Mouse (Mus musculus) adrenal gland, adult (tissue): Measurements from ENCODE around the gene Osbp.
"Not testable (repeated sequence)": the region's sequence is repeated elsewhere in the genome, so short reads cannot be mapped to it uniquely, and the experiment has no call there.

Experiments
- DNase-seq, 2 experiments: peaks; one replicate each; pipeline ENCODE4 v3.0.0; 2022 to 2023; ENCODE audit warnings: low spot score in 1 of 2; ENCODE audit not compliant: inconsistent age in 2 of 2

Gene Osbp

DNA sequence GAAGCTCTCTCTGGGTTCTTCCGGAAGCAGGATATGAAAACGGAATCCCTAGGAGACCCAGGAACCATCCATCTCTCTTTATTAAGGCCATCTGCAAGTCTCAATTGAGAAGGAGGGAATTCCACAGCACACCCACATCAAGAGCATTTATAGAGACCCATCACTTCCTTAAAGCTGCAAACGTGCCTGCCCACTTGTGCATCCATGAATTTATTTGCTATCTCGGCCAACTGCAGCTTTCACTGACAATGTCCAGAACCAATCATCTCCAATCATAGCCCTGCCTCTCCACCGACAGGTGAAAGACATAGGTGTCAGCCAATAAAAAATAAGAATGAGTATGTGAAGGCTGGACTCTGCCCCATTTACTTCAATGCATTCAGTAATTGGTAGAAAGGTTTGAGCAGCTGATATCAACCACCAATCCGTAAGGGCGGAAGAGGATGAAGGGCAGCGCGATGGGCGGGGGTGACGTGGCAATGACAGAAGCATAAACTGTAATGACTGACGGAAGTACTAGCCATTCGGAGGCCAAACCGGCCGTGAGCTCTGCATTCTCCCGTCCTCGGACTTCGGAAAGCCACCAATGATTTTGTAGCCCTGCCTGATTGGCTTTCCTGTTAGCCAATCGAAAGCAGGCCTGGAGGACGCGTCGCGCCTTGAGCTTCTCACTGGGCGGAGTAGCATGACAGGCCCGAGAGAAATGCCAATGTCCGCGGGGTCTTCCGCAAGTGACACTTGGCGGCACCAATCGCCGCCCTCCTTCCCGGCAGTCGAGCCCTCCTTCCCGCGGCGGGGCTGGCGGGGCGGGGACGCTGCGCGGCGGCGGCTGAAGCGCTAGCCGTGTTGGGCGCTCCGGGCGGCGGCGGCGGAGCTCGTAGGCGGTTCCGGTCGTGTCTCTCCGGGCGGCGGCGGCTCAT, at the start of gene Osbp:
TSS of gene Osbp (plus strand) at position 919 of the 920 bp plus-strand sequence.
- DNase-seq = peak; percentile 100

DNA sequence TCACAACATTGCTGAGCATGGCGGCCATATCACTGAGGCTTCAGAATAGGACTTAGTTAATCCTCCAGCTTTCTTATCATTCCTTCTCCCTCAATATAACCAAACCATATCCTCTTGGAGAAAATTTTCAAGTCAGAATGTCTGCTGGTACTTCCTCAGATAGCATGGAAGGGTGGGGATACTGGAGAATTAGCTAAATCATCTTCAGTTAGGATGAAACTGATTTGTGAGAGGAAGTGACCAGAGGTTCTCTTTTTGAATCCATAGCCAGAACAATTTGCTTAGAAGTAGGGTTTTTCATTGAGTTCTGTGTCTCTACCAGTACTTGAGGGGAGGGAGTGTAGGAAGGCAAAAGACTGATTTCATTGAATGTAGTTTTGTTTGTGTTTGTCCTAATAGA, 43.7 kb upstream of the Osbp start:
- DNase-seq = no peak

DNA sequence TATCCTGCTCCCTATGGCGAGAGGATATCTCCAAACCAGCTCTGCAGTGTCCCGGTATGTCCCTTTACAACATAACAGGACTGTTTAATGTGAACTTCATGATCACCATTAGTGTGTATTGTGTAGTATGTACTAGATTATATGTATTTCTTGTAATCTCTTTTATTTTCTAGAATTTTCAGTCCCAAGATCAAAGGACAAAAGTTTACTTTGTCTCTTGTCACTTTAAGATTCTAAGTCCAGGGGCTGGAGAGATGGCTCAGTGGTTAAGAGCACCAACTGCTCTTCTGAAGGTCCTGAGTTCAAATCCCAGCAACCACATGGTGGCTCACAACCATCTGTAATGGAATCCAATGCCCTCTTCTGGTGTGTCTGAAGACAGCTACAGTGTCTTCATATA, 43.2 kb upstream of the Osbp start:
- not testable (repeated sequence) for DNase-seq

DNA sequence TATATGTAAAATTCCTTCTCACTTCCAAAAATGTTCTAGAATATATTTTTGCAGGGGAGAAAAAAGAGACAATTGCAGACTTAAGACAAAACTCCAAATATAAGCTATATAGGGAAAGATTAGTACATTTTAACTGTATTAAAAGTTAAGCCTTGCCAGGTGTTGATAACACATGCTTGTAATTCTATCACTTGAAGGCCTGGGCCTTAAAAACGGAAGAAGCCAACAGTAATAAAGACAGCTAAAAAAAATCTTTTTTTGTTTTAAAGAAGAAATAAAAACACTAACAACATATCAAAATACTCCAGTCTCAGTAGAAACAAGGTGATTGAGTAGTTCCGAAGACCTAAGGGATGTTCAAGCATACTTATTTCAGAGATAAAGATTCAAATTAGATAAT, 39.4 kb upstream of the Osbp start:
- DNase-seq = no peak

DNA sequence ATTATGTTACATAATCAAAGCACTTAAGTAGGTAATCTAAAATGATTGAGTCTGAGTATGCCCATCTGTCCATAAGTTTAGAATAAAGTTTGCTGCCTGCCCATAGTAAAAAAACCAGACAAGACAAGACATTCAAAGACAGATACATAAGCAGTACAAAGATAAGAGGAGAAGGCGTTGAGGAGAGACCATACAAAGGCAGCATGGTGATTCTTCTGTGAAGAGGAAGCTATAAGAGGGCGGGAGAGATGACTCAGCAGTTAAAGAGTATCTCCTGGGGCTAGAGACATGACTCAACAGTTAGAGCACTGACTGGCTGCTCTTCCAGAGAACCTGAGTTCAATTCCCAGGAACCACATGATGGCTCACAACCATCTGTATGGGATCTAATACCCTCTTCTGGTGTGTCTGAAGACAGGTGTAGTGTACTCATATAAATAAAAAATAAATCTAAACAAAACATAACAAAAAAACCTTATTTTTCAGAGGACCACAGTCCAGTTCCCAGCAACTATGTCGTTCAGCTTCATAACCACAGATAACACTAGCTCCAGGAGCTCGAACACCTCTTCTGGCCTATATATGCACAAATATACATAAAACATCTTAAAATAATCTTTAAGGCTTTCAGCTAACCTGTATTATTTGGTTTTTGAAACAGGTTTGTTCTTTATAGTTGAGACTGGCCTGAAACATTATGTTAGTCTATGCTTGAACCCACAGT, 37.6 kb upstream of the Osbp start:
- DNase-seq = no peak

DNA sequence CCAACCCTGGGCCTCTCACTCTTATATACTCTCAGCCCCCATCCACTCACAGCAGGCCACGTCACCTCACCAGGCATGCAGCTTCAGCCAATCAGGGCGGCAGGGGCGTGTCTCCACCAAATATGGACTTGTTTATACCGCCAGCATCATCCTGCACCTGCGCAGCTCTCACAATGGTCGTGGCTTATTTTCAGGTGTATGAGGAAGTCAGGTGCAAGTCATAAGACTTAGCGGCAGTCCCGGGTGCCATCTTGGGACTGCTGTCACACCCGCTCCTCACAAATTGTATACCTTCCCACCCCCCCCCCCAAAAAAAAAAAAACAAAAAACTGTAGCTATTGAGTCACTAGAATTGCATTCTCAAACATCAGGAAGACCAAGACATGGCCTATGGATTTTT, 19.3 kb upstream of the Osbp start:
- not testable (repeated sequence) for DNase-seq

DNA sequence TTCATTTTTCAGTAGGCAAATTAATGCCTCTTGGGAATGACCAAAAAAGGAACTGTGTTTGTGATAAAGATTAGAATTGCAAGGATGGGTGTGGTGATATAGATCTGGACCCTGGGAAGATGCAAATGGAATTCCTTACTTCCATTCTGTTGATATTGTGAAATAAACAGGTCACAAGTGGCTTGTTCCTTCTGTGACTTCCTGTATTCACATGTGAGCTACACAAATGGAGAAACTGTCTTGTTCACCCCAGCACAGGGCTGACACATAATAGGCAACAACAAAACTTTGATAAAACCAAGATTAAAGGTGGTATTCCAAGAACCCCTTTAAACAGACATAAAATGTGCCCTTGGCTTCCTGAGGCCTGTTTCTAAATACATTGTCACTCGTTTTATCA, 15.9 kb upstream of the Osbp start:
- DNase-seq = no peak

DNA sequence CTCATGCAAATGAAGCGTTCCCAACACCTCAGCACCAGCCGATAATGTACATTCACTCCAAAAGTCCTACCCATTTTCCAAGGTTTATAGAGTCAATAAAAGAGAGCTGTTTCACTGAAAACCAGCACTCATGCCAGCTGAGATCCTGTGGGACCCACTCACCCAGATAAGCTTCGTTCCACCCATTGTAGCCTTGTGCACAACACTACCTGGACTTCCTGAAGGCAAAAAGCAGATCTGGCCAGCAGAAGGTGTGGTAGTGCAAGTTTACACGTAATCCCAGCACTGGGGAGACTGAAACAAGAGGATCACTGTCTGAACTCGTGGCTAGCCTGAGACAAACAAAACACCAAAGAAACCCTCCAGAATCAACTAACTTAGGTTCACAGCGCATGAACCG, 15.0 kb upstream of the Osbp start:
- DNase-seq = no peak

DNA sequence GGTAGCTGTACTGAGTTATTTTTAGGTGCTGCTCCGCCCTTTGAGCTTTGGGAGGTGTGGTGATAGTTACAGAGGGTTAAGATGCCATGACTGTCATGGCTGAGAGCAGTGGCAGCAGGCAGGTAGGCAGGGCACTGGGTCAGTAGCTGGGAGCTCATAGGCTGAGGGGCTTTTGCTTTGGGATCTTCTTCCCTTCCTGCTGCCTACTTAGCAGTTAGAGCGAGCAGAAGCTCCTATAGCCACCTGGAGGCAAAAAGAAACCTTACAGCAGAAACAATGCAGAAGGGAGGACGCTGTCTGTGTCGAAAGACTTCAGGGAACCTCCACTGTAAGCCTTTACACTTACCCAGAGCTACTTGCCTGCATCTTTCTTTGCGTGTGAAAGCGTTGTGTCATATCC, 11.5 kb upstream of the Osbp start:
- DNase-seq = no peak

DNA sequence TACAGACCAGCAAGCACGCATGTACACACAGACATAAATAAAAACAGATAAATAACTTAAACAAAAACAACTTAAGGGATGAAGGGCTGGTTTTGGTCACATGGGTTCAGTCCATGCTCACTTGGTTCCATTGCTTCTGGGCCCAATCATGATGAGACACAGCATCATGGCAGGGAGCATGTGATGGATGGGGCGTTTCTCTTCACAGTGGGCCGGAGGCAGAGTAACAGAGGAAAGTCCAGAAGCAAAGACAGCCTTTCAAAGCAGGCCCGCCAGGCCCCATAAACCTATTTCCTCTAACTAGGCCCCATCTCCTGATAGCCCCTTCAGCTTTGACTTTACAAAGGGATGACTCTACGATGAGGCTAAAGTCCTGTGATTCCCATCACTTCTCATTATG, 9.1 kb upstream of the Osbp start:
- DNase-seq = no peak

DNA sequence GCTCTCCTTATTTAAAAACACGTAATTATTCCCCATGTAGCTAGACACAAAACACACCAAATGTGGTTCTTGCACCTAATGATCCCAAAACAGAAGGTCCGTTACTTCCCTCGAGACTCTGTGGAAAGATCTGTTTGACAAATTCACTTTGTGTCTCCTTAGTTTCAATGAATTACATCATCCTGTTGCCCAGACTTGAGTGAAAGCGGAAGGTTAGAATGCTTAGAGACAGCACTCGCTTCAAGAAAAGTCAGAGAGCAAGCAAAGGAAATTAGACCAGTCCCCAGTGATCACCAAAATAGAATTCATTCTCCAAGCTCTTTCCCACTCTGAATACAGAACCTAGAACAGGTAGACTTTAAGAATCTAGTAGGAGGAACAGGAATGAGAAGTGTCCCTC, 8.3 kb upstream of the Osbp start:
- DNase-seq = no peak

DNA sequence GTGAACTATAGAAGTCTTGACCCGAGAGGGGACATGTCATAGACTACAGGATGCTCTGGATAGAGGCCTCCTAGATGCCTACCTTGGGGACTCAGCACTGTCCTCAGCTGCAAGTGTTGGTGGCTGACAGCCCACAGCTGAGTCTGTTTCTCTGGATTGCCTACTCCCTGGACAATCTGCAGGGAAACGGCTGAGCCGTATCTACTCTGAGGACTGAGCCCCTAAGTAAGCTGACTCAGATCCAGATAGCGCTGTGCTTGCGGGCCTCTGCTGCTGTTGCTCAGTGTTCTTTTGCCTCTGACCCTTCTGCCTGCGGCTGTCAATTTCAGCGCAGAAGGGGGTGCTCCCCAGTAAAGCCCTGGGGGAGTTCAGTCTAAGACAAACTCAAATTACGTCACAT, 7.9 kb upstream of the Osbp start:
- DNase-seq = no peak

DNA sequence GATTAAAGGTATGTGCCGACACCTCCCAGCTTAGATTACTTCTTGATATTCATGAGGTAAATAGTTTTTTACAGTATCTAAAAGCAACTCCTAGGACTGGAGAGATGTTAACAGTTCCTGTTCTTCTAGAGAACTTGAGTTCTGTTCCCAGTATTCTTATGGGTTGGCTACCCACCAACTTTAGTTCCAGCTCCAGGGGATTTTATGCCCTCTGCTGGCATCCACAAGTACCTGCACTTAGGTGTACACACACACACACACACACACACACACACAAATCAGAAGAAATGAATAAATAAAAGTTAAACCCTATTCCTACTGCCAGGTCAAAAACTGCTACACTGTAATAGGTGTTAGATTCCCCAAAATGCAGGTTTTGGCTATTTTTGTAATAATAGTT, 1.5 kb upstream of the Osbp start:
- DNase-seq = no peak

DNA sequence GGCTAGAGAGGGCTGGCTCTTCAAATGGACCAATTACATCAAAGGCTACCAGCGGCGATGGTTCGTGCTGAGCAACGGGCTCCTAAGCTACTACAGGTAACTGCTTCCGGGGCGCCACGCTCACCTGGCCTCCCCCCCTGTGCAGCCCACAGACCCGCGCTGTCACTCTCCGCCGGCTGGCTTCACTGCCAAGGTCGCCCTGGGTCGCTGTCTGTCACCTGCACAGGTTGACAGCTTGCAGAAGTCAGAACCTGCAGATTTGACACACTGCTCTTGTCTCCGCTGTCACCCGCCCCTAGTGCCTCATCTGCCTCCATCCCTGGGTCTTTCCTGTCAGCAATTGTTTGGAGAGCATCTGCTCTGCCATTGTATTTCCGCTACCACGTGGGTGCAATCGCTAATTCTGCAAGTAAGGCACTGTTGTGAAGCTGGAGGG, 478 bp downstream of the Osbp start:
- peak; percentile 63 to 80 for DNase-seq

DNA sequence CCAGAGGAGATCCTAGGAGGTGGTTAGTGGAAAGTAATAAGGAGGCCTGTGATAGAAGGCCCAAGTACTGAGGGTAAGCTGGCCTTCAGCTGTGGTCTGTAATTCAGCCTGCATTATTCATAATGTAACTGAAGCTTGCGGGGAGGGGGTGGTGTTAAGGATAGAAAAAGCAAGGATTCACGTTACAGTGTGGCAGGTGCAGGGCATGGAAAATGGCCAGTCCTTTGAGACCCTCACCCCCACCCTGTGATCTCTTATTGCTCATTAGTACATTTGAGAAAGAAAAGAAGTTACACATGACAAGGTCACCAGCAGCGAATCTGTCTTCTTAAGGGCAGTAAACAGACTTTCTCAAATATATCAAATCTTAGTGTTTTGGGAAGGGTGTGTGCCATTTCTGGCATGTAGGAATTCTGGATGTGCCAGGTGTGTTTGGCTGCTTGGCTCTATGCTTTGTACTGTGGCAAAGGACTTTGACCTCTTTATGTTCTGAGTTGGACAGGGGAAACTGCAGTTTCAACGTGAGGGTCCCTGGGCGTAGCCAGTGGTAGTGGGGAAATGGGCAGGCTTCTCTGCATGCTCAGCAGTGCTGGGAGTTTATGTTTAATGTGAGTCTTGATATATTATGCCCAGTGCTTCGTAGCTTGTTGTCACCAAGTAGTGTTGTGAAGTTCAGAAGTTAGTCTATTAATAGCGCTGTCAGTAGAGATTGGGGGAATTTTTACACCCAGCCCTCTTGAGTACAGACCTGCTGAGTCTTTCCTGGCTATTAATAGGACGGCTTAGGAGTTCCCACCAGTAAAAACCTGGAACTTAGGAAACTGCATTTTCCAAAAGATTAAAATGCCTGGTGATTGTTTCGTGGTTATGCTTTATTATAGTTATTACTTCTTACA, 3.7 kb downstream of the Osbp start:
- DNase-seq = peak in 1 of 2 experiments; percentile 38

DNA sequence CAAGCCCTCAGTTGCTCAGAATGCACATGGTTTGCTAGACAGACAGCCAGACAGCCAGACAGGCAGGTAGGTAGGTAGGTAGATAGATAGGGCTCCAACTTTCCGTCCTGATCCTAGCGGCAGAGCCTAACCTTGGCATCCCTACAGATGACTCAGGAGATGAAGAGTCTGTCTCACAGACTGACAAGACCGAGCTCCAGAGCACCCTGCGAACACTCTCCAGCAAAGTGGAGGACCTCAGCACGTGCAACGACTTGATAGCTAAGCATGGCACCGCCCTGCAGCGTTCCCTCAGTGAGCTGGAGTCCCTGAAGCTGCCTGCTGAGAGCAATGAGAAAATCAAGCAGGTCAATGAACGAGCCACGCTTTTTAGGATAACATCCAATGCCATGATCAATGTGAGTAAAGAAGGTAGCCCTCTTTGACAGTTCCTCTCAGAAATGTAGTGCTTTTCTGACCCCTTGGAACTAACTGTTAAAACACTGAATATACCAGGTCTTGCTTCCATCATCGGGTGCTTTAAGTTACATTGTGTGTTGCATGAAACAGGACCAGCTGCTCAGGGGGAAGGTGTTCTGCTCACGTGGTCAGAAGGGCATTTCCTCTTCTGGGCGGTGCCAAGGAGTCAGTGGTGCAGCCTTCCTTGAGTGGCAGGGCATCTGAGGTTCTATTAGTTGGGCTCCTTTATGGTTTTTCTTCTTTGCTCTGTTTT, 7.9 kb downstream of the Osbp start:
- DNase-seq = peak; percentile 44 to 79

DNA sequence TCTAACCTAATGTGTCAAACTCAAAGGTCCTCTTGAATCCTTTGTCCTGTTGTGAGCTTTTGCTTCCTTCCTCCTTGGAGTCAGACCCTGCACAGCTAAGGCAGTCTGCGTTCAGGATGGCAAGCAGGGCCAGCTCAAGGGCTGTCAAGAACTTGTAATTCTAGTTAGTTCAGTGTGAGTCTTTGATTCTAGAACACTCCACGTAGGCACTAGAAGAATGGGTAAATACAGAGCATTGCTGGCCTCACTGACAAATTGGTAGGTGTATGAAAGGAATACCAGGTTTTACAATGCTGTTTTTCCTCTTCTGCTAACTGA, 8.4 kb downstream of the Osbp start:
- DNase-seq = no peak

DNA sequence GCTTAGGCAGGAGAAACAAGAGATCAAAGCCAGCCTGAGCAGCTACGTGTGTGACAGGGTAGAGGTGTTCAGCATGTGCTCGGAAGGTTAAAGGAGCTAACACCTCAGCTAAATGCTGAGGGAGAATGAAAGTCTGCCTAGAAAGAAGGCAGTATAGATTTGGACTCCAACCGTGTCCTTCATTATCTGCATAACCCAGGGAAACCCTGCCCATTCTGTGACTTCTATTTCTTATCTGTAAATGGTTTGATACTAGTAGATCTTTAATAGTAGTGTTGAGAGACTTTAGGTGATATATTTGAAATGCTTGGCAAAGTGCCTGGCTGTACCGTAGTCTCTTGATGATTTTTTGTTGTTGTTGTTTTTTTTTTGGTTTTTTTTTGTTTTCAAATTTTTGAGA, 9.9 kb downstream of the Osbp start:
- no peak for DNase-seq

DNA sequence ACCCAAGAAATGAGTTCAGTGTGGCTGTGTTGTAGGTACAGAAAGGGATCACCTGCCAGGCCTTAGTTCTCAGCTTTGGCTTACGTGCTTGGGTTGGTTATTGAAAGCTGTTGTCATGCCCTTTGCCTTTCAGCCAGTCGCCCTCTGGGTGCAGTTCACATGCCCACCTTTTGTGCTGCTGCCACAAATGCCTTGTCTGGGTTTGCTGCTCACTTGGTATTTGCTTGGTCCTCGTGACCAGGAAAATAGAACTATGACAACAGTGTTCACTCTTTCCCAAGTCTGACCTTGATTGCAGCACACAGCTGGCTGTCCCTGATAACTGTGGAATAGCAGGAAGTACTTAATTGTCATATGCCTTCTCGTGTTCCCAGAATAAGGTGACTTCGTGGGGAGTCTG, 11.6 kb downstream of the Osbp start:
- peak; percentile 51 to 86 for DNase-seq

DNA sequence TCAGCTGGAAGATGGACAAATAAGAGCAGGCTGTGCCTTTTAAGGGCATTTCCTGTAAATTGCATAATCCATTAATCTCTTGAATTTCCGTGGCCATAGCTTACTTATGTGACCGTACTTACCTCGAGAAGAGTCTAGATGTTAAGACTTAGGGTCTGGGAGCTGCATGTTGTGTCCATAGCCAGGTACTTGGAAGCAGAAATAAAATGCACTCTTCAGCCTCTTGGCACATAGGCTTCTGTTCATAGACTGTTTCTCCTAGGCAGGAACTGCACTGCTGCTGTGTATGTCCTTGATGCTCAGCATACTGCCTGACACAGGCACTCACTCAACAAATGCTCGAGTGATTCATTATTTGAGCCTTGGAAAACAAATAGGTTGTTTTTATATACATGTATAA, 14.7 kb downstream of the Osbp start:
- DNase-seq = peak in 1 of 2 experiments; percentile 72

DNA sequence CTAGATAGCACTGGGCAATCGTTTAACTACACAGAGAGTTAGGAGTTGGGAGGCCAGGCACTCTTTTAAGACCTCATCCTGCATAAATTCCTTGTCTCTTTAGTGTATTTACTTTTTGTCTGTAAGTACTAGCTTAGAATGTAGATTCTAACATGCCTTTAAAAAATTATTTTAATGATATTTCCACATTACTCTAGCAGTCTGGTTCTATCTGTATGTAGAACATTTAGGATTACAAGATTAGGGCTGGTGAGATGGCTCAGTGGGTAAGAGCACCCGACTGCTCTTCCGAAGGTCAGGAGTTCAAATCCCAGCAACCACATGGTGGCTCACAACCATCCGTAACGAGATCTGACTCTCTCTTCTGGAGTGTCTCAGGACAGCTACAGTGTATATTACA, 18.9 kb downstream of the Osbp start:
- not testable (repeated sequence) for DNase-seq
